Mouse (Mus musculus): ENCODE measurements around the gene Fam205a3. TPM values are rescaled to one million over a fixed set of nuclear protein-coding genes. Genes with fewer than 3 reads are reported as not detected.

Fam205a3 gene
- total RNA-seq (2023), result not detected in 4 replicates

GRCm38 (mm10) chr4:42318034-42318433 is at the start of gene Fam205a3:
TSS of gene Fam205a3 (plus strand) at chr4:42318334.

GRCm38 (mm10) chr4:42293967-42294366 is 24.2 kb upstream of the Fam205a3 start, which contains the start of gene Gm21953:
TSS of gene Gm21953 (plus strand) at chr4:42294267.

Other genes starting within 250 kb of the Fam205a3 start
- not detected in 4 replicates for gene Gm3893, start 227.1 kb upstream of the Fam205a3 start, total RNA-seq (2023)
- not detected in 4 replicates for gene Gm13304, start 203.5 kb upstream of the Fam205a3 start, total RNA-seq (2023)
- not detected in 4 replicates for gene Gm13306, start 164.9 kb upstream of the Fam205a3 start, total RNA-seq (2023)
- not detected in 4 replicates for gene Gm13305, start 149.7 kb upstream of the Fam205a3 start, total RNA-seq (2023)
- gene Gm10600, start 77.7 kb upstream of the Fam205a3 start, total RNA-seq (2023), result not detected in 4 replicates
- gene Ccl21b, start 62.6 kb upstream of the Fam205a3 start, total RNA-seq (2023), result not detected in 4 replicates
- gene Gm21953, start 24.1 kb upstream of the Fam205a3 start, total RNA-seq (2023), result not detected in 4 replicates
- gene Gm21586, start 121.0 kb downstream of the Fam205a3 start, total RNA-seq (2023), result not detected in 4 replicates
- not detected in 4 replicates for gene Gm2163, start 148.4 kb downstream of the Fam205a3 start, total RNA-seq (2023)
- not detected in 4 replicates for gene Fam205a2, start 209.8 kb downstream of the Fam205a3 start, total RNA-seq (2023)